In genomic region chr4:155382752-155383151, GRCm38 (mm10) we compare ENCODE assay signal across 15 mouse cellular contexts. TPM values are rescaled to one million over a fixed set of nuclear protein-coding genes. Genes with fewer than 3 reads are reported as not detected.
DNase-seq lines count a peak whose midpoint lies in the region; ATAC-seq lines count a peak whose summit lies in the region.
"Had no signal": no experiment of that assay in that cellular context is flagged by ENCODE, and none has a peak within 500 bp of the region (broad histone marks: within the 10 kb centered on the region; RNA-seq: fewer than 3 reads in every experiment).

No protein-coding gene starts in this region.

- no peaks in the 10 kb centered on the region for H3K4me1 ChIP-seq in forebrain, embryonic 14.5 days (ENCODE audit: control insufficient read depth, insufficient read depth, low read length)
- H3K4me1 ChIP-seq in forebrain, embryonic 16.5 days (replicated peaks; ENCODE audit: control insufficient read depth, insufficient read depth, low read length) = no peaks in the 10 kb centered on the region

- no peak overlapping the region for H3K4me2 ChIP-seq in forebrain, embryonic 14.5 days (ENCODE audit: low read length)
- no peak overlapping the region for H3K4me2 ChIP-seq in forebrain, embryonic 16.5 days (ENCODE audit: low read length)
- H3K4me2 ChIP-seq: heart, embryonic 11.5 days; lung, embryonic 14.5 days had no signal

- no peaks in the 10 kb centered on the region for H3K27me3 ChIP-seq in forebrain, embryonic 14.5 days (replicated peaks; ENCODE audit: control insufficient read depth, insufficient read depth, low read length)
- no peaks in the 10 kb centered on the region; the same call in 1 of the 2 replicates for H3K27me3 ChIP-seq in forebrain, embryonic 16.5 days (replicated peaks; ENCODE audit: control insufficient read depth, insufficient read depth, low read length)

- WGBS in forebrain, embryonic 14.5 days = 32% methylated on average over 9 of the region's 9 CpGs
- 19% methylated on average over 9 of the region's 9 CpGs for WGBS in forebrain, embryonic 16.5 days

- no peak for DNase-seq in forebrain, embryonic 14.5 days (ENCODE audit: low spot score)
- peak; percentile 28 for DNase-seq in retina, postnatal 1 day
- no peak for DNase-seq in retina, embryonic 14.5 days (ENCODE audit: low spot score)
- peak; percentile 64 to 82 for DNase-seq in left cerebral cortex, adult 18-20 months (ENCODE audit: low spot score in 2 of 2)
- DNase-seq in telencephalon, adult 2 months (ENCODE audit: low read depth, low spot score) = peak; percentile 87
- DNase-seq: gastrocnemius, adult 2 months; kidney, postnatal 14 days; lung, embryonic 14.5 days had no signal

- H3K36me3 ChIP-seq in forebrain, embryonic 14.5 days (ENCODE audit: control insufficient read depth, insufficient read depth, low read length) = no peaks in the 10 kb centered on the region
- H3K36me3 ChIP-seq in forebrain, embryonic 16.5 days (ENCODE audit: control insufficient read depth, insufficient read depth) = no peaks in the 10 kb centered on the region

- H3K9ac ChIP-seq in forebrain, embryonic 14.5 days (ENCODE audit: low read length) = peak overlapping the region; percentile 26; the same call in 1 of the 2 replicates
- H3K9ac ChIP-seq in forebrain, embryonic 16.5 days (replicated peaks; ENCODE audit: low read depth, low read length) = no peak overlapping the region
- H3K9ac ChIP-seq: lung, embryonic 14.5 days had no signal

- no peak overlapping the region for H3K4me3 ChIP-seq in forebrain, embryonic 14.5 days (ENCODE audit: low read depth, low read length)
- H3K4me3 ChIP-seq in forebrain, embryonic 16.5 days (replicated peaks; ENCODE audit: low read length) = no peak overlapping the region
- H3K4me3 ChIP-seq: erythroblast, embryonic 14.5 days; gastrocnemius, adult 2 months had no signal

- H3K27ac ChIP-seq in forebrain, embryonic 14.5 days (ENCODE audit: low read depth, low read length) = no peak overlapping the region
- H3K27ac ChIP-seq in forebrain, embryonic 16.5 days (ENCODE audit: low read length) = no peak overlapping the region
- H3K27ac ChIP-seq: gastrocnemius, adult 2 months had no signal

- ATAC-seq in forebrain, embryonic 14.5 days = no peak
- ATAC-seq in forebrain, embryonic 16.5 days = no peak
- ATAC-seq in CD4-positive, CD25-positive, alpha-beta regulatory T cell, adult 4 months = no peak
- ATAC-seq in activated CD4-positive, CD25-positive, alpha-beta regulatory T cell, adult 4 months = no peak

- H3K9me3 ChIP-seq in forebrain, embryonic 14.5 days (replicated peaks; ENCODE audit: control insufficient read depth, low read length) = no peaks in the 10 kb centered on the region
- no peaks in the 10 kb centered on the region for H3K9me3 ChIP-seq in forebrain, embryonic 16.5 days (ENCODE audit: control insufficient read depth, low read length)

RNA-seq across cellular contexts. Expression of gene Gabrd, which starts 15.2 kb away (rescaled TPM):
- 1.2 and 1.7 TPM in 2 replicates for polyA plus RNA-seq in forebrain, embryonic 14.5 days (2014; fragmentation: Nextera tagmentation; extraction: Ambion mirVana)
- 2.2 and 3.2 TPM in 2 replicates for polyA plus RNA-seq in forebrain, embryonic 16.5 days (2015; fragmentation: Nextera tagmentation; extraction: Ambion mirVana)
- total RNA-seq in left cerebral cortex, adult 18-20 months (2021) = 10 to 100 TPM; 77.5 to 84.7 TPM
- 1 to 10 TPM; 1.6 to 2.4 TPM for polyA plus RNA-seq in CD4-positive, CD25-positive, alpha-beta regulatory T cell, adult 4 months (2017; shearing (Covaris generic))
- under 1 TPM in 1 of 2 experiments, not detected in 1; 0.41 TPM for polyA plus RNA-seq in activated CD4-positive, CD25-positive, alpha-beta regulatory T cell, adult 4 months (2017; shearing (Covaris generic))
- polyA plus RNA-seq: C2C12; erythroblast, embryonic 14.5 days; lung, embryonic 14.5 days; neural tube, embryonic 11.5 days had no signal

RNA-seq across cellular contexts. Expression of gene Prkcz, which starts 21.6 kb away (rescaled TPM):
- 45.4 and 52.5 TPM in 2 replicates for polyA plus RNA-seq in forebrain, embryonic 14.5 days (2014; fragmentation: Nextera tagmentation; extraction: Ambion mirVana)
- 68.9 and 86.5 TPM in 2 replicates for polyA plus RNA-seq in forebrain, embryonic 16.5 days (2015; fragmentation: Nextera tagmentation; extraction: Ambion mirVana)
- total RNA-seq in left cerebral cortex, adult 18-20 months (2021) = 100 to 1,000 TPM; 216 to 223 TPM
- polyA plus RNA-seq in CD4-positive, CD25-positive, alpha-beta regulatory T cell, adult 4 months (2017; shearing (Covaris generic)) = 10 to 100 TPM in 1 of 2 experiments, 1 to 10 TPM in 1; 9.0 to 12.2 TPM
- polyA plus RNA-seq in activated CD4-positive, CD25-positive, alpha-beta regulatory T cell, adult 4 months (2017; shearing (Covaris generic)) = 1 to 10 TPM; 6.5 to 8.3 TPM

RNA-seq across cellular contexts. Expression of gene Cfap74, which starts 26.2 kb away (rescaled TPM):
- polyA plus RNA-seq in forebrain, embryonic 14.5 days (2014; fragmentation: Nextera tagmentation; extraction: Ambion mirVana) = 3.9 and 4.5 TPM in 2 replicates
- polyA plus RNA-seq in forebrain, embryonic 16.5 days (2015; fragmentation: Nextera tagmentation; extraction: Ambion mirVana) = 4.2 and 4.9 TPM in 2 replicates
- total RNA-seq in left cerebral cortex, adult 18-20 months (2021) = 10 to 100 TPM; 12.0 to 13.1 TPM
- 1 to 10 TPM; 3.8 to 4.4 TPM for polyA plus RNA-seq in CD4-positive, CD25-positive, alpha-beta regulatory T cell, adult 4 months (2017; shearing (Covaris generic))
- polyA plus RNA-seq in activated CD4-positive, CD25-positive, alpha-beta regulatory T cell, adult 4 months (2017; shearing (Covaris generic)) = 1 to 10 TPM; 1.8 to 2.1 TPM
- polyA plus RNA-seq: erythroblast, embryonic 14.5 days had no signal

Comparison
In these comparisons a context has a peak if more than half of its experiments do, and no peak if none do; other contexts are left out.
1. DNase-seq: peak in retina, postnatal 1 day (single experiment), left cerebral cortex, adult 18-20 months (2 of 2) and telencephalon, adult 2 months (single experiment); none in forebrain, embryonic 14.5 days (single experiment) and retina, embryonic 14.5 days (single experiment).